Mouse (Mus musculus) olfactory bulb, adult 2 months (tissue): ENCODE measurements around the gene Rtf2.

ENCODE experiments used
- CTCF ChIP-seq: fragments of 200-500 bp; IDR thresholded peaks from 2 replicates; pipeline ENCODE4 v1.5.1; 2012; ENCODE audit warnings: low read depth, mild to moderate bottlenecking, low read length, moderate library complexity; ENCODE audit not compliant: insufficient read depth
- POLR2A ChIP-seq: fragments of 200-500 bp; IDR thresholded peaks from 2 replicates; pipeline ENCODE4 v1.6.1; 2012; ENCODE audit warnings: mild to moderate bottlenecking, low read depth, low read length, moderate library complexity; ENCODE audit not compliant: insufficient read depth

DNA sequence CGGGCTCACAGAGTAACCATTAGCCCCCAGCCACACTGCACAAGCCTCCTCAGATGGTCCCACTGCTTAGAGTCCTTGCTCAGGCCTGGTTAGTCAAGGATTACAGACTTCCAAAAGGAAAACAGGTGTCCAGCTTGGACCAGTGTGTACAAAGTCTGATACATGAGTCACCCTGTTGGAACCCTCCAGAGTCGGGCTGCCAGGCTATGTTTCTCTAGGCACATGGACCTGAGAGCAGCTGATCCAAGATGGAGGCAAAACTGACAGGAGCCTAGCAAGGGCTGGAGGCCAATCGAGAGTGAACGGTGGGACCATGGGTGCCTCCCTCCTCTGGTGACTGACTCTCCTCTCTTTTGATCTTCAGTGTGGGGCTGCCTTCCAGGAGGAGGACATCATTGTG, 22.5 kb downstream of the Rtf2 start:
- TF ChIP-seq CTCF (no peak), POLR2A (no peak)
